Mouse (Mus musculus) layer of hippocampus, adult 18-20 months (tissue): ENCODE results near the gene Slc25a21. TPM values are rescaled to one million over a fixed set of nuclear protein-coding genes. Genes with fewer than 3 reads are reported as not detected.

ENCODE experiments used
- DNase-seq, 2 experiments: peaks; one replicate each; pipeline ENCODE4 v3.0.0; 2022; ENCODE audit warnings: low spot score in 2 of 2
- total RNA-seq, 2 experiments: library from RNA; stranded (reverse); gene quantifications; 2 replicates each; pipeline ENCODE4 v1.2.3; 2021

Slc25a21 gene
- total RNA-seq, 2 experiments from 2014 or later = 0.32 to 0.89 TPM

DNA sequence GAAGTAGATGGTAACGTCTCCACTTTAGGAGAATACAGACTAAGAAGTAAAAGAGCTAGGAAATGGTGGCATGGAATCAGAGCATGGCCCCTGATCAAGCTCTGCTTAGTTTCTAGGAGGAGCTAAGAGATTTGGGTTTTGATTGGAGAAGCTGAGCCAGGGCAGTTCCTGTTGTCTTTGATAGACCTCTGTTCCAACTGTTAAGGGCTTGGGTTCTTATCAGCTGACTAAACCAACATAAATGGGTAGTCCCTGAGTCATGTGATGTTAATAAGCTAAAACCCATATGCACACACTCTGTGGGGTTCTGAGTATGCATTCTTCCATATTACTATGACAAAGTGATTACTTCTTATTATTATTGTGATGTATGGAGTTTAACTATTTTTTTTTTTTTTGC, 412.0 kb downstream of the Slc25a21 start:
- no peak for DNase-seq

DNA sequence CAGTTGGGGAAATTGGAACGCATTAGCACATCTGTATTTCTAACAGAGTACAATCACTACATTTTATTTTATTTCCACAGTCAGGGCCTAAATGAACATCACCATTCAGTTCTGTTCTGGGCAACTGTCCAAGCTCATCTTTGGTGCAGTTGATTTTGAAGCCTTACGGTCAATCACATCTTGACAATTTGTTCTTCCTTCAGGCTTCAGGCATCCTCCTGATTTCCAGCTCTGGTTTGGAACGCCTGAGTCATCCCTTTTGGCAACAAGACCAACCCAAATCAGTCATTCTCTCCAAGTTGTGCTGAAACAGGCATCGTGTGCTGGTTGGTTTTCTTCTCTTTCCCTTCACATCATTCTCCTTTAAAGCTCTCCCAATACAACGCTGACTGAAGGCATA, 416.1 kb downstream of the Slc25a21 start:
- peak; percentile 25 to 49 for DNase-seq

DNA sequence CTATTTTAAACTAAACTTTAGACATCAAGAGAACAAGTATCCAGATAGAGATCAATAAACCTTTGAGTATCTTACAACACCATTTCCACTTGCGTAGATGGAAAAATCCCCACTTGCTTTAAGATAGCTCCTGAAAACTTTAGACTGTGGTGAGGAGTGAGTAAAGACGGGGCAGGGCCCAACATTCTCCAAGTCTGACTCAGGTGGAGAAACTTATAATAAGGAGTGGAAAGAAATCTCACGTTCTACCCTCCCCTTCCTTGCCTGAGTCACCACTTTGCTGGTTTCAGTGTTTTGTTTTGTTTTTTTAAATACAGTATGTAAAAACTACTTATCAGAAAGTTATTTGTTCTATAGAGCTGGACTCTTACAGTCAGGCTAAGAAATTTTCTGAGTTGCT, 417.7 kb downstream of the Slc25a21 start:
- DNase-seq = no peak

DNA sequence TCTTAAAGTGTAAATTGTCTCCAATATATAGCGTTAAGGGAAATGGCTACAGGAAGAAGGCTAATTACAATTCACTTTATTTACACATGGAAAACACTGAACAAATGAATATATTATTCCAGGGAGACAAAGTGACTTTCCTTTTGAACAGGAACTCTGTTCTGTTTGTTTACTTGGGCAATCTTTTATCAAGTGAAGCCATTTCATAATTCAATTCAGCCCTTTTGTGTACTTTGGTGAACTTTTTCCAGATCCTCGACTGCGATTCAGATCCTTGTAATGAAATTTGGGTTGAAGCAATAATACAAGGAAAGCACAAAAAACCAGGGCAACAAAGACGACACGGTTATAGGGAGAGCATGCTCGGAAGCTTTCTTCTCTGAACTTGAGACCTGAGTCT, 423.3 kb downstream of the Slc25a21 start:
- DNase-seq = no peak

DNA sequence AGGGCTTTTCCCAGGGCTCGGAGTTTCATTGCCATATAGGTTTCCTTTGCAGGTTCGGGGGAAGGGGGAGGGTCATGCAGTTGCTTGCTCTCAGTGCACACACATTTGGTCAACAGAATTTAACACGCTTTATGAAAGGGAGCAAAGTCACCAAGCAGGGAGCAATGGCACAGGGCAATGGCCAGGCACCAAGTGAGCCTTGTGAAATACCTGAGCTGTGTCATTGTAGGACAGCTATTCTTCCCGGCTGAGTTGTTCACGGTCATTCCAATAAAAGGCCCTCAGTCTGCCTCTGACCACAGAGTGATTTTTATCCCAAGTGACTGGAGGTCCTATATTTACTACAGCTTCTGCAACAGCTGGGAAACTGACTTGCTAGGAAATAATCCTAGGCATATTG, 427.9 kb downstream of the Slc25a21 start:
- DNase-seq = no peak

DNA sequence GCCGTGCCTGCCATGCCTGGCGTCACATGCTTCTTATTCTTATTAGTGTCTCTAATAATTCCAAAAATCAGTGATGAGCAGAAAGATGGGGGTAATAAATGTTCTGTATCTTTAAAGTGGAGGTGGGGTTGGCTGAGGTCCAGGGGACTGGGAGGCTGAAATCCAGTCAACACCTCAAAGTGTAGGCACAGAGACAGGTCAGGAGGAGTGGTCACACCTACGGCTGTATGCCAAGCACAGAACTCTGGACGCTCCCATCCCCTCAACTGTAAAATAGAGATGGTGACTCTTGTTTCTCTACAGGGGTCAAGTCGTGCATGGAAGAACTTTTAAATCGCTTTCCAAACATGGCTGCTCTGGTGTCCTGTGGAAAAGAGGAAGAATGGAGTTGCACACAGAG, 429.8 kb downstream of the Slc25a21 start:
- no peak for DNase-seq

DNA sequence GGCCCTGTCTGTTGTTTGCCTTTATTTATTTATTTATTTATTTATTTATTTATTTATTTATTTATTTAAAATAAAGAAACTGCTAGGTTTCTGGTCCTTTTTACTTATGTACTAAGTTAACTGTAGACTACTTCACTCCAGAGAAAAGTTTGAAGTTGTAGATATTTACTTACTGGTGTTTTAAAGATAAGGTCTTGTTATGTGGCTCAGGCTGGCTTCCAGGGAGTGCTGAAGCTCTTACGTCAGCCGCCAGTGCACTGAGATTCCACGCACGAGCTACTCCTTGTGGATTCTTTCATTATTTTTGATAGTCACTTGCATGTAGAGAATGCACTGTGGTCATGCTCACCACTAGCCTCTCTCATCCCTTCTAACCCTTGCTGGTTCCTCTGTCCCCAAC, 460.2 kb downstream of the Slc25a21 start:
- no peak for DNase-seq

DNA sequence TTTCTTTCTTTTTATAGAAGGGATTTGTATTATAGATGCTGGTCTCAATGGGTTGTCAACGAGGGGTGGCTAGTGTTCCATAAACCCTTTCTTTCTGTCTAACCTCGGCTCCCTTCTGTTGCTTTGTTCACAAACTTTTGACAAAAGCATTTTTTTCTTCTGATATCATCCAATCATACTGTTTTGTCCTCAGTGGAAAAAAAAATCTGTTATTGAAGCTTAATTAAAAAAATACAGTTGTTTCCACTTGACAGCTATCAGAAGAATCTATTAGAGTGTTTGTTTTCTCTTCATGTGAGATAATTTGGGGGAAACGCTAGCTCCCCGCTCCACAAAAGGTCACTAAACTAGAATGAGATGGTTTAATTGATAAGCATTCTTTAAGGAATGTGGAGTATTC, 469.6 kb downstream of the Slc25a21 start:
- DNase-seq = no peak

DNA sequence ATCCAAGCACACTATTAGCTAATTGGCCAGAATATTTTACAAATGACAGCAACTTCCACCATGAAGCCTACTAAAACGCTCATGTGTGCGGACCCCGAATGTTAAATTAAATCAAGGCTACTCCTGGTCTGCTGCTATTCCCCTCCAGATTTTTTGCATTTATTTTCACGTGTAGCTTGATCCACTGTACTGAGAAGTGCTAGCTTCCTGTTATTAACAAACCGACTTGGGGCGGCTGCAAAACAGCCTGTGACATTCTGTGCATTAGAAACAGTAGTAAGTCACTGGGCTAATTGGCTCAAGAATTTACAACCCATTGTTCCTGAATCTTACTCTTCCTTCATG, 478.6 kb downstream of the Slc25a21 start:
- no peak for DNase-seq

DNA sequence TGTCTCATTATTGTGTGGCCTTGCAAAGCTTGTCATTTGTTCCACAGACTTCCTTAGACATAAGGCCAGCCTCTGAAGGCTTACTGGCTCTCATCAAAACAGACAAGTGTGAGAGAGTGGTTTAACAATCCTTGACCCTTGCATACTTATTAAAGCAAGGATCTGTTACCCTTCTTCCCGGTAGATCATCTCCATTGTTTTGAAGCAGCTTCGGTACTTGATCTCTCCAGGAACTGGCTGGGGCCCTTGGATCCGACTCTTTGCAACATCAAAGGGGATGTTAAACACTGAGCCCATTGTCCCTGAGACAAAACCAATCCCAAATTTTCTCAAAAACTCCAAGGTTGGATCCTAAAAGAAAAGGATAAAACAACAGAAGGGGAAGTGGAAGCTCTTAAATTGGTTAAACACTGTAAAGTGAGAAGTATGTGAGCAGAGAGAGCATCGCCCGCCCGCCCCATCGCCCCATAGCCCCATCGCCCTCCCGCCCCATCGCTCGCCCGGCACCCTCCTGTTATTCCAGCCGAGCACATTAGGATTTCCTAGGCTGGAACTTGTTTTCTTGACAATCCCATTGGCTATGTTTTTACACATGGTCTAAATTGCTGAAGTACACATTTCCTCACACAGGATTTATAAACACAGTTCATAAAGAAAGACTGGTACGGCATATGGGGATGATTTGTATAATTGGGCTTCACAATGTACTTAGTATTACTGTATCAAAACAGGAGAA, 479.1 kb downstream of the Slc25a21 start:
- DNase-seq = no peak

DNA sequence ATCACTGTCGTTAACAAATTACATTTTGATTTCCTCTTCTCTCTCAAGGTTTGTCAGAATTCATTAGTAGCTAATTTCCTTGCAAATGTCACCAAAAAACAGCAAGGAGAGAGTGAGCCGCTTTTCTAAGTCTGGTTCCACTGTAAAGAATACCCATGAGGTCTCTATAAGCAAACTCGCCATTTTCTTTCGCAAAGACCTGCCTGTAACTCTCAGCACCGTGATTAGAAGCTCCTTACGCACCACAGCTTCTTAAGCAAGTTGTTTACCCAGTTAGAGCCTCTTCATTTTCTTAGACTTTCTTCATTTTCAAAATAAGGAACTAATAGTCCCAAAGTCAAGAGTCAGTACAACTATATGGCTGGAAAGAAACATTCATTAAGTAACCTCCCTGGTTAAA, 496.3 kb downstream of the Slc25a21 start:
- no peak for DNase-seq

DNA sequence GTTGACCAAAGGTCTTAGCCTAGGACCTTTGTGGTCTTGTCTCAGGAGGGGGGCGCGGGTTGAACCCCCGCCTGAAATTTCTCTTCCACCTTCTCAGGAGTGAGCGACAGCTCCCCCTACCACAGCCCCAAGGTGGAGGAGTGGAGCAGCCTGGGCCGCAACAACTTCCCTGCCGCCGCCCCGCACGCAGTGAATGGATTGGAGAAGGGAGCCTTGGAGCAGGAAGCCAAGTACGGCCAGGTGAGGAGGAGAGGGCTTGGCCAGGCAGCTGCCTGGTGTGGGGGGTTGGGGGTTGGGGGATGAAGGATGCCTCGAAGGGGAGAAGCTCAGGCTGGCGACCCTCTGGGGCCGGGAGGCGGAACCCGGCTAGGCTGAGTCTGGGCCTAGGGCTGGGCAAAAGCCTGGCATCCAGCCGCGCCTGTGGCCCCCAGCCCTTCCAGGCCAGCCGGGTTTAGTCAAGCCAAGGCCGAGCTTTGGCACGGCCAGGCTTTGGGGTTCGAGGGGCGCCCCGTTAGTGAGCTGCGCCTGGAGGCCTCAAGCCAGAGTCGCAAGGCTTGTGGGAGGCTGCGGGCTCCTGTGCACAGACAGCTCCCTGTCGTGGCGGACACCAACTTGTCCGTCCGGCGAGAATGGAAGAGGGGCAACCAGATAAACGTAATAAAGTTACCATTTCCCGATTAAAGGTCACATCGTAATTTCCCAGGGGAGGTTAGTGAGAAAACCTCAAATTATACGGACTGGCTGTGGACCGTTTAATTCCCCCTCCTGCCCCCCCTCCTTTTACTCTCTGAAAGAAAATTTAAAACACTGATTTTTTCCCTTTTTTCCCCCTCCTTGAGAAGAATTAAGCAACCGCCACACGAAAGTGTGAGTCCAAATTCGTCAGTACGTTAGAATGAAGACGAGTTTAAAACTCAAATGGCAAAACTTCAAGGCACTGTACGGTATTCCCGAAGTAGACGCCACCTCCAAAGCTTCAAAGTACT, 497.1 kb downstream of the Slc25a21 start:
- no peak for DNase-seq

DNA sequence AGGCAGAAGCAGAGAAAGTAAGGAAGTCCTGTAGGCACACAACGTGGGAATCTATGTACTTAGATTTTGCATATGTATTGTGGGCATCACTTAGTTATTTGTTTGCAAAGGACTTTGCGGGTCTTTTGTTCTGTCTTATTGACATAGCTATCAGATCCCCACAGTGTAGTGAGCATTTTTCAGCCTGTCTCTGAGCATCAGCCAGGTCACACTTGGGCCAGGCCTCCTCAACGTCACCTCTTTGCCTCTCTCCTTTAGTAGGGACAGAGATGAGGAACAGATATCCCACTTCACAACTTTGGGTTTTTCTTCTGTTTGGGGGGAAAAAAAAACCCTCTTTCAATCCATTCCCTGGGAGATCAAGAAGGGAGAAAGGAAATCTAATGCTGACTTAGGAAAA, 497.9 kb downstream of the Slc25a21 start:
- no peak for DNase-seq

DNA sequence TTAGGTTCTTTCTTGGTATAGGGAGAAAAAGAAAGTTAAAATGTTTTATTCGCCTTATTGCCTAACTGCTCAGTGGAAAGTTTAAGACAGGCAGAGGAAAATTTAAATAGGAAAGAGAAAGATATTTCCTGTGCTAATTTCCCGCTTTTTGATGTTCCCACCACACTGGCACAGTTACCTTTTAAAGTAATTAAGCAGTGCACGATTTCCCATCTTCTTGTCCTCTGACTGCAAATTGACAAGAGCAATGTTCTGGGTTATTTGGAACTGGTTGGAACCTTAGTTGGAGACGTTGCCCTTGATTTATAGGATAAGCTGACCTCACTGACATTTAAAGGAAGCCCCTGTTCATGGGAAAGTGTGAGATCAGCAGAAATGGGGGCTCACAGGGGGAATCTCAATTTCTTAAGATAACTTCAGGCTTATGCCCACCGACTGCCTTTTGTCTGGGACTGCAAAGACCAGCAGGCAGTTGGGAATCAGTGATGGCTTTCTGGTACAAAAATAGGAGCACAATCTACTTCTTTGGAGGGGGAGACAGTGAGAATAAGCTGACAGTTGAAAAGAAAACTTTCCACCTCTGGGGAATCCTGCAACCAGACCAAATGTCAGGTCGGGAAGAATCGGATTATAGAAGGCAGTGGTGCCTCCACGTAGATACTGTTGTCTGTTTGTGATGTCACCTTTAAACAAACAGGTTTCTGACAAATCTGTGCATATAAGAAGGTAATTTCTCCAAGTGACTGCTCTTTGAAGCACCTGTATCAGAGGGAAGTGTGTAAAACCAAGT, 498.9 kb downstream of the Slc25a21 start:
- no peak for DNase-seq

DNA sequence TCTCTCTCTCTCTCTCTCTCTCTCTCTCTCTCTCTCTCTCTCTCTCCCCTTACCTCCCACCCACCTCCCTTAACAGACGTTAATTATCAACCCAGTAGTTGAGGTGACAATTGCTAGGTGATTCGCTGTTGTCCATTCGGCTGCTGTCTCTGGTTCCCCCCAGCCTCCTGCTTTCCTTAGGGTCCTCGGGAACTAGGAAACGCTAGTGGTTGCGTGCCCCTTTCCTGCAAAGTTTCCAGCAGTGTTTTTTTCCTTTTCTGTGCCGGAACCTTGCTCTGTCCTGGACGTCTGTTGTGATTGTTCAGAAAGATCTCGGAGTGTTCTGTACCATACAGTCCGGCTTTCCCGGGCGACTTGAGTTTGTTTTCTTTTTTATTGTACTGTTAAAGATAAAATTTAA, 499.5 kb downstream of the Slc25a21 start:
- no peak for DNase-seq

DNA sequence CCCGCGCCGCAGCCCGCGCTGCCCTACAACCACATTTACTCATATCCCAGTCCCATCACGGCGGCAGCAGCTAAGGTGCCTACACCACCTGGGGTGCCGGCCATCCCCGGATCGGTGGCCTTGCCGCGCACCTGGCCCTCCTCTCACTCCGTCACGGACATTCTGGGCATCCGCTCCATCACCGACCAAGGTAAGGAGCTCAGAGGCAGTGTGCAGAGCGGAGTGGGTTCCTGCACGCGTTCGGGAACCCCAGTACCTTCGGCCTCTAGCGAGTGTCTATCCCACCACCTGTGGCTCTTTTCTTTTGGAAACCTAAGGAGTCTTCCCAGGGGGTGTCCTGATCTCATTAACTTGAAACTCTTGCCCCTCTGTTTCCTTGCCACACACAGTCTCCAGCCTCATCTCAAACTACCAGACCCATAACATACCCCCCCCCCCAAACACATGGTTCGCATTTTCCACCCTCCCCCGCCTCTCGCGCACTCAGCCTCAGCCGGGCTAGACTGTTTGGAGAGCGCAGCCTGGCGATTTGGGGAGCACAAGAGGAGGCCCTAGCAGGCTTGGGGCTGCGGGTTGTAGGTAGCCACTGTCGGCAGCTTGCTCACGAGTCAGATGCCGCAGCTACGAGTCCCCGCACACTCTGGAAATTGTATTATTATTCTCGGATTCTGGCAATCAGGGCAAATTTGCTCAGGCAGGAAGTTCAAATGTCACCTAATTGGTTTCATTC, 500.1 kb downstream of the Slc25a21 start:
- no peak for DNase-seq

DNA sequence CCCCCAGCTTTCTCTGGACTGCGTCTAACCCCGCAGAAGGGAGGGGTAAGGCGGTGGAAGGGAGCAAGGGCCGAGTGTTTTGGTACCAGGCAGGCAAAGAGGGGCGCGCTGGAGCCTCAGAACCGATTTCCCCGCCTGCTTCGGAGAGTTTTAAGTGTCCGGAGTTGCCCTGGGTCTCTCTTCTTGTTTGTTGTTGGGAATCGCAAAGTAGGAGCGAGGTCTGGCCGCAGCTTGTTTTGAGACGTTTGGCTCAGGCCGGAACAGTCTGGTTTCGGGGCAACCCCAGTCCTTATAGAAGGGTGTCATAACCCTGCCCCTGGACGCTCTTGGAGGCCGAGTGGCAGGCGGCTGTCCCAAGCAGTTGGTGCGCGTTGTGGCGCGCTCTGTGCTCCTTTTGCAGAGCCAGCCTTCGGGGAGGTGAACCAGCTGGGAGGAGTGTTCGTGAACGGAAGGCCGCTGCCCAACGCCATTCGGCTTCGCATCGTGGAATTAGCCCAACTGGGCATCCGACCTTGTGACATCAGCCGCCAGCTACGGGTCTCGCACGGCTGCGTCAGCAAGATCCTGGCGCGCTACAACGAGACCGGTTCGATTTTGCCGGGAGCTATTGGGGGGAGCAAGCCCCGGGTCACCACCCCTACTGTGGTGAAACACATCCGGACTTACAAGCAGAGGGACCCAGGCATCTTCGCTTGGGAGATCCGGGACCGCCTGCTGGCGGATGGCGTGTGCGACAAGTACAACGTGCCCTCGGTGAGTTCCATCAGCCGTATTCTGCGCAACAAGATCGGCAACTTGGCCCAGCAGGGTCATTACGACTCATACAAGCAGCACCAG, 500.9 kb downstream of the Slc25a21 start:
- DNase-seq = no peak

DNA sequence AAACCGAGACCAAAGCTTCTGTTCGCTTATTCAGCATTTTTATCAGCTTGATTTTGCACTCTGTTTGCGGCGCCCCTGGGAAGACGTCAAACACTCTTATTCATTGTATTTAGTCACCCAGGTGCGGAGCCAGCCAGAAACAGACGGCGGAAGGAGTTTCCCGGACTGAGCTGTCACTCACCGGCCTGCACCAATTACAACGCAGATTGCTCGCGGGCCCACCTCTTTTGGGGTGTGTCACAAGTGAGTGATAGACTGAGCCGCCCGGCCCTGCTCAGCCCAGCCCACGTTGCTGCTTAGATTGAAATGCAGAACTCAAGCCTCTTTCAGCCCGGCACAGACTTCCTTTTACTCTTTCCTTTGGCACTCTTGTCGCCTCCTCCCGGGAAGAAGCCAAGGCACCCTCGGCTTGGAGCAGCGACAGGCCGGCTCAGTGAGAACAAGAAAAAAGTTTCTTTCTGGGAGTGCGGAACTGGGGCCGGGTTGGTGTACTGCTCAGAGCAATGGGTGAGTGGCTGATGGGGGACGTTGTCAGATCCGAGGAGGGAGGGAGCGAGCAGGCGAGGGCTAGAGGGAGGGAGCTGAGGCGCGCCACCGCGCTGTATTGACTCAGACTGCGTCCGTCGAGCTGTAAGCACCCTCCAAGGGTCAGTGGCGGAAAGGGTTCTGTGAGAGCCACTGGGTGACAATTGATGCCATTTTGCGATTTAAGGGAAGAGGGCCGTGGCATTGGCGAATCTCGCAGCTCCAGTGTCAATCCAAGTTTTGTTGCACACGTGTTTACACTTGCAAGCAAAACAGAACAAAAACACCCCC, 501.7 kb downstream of the Slc25a21 start:
- peak in 1 of 2 experiments; percentile 38 for DNase-seq

DNA sequence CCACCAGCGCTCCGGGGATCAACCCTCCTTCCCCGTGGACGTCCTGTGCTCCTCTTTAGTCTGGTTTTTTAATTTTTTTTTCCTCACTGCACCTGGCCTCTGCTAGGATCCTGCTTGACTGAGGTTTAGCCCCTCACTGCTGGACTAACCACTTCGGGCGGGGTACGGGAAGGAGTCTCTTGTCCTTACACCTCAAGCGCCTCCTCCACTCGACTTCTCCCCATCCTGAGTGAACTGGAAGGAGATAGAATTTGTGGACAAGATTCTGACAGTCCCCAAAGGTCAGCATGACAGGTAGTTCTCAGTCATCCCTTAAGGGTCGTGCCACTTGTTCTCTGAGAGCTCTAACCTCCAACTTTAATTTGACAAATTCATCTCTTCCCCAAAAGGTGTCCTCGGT, 502.3 kb downstream of the Slc25a21 start:
- DNase-seq = no peak
